Mouse (Mus musculus): ENCODE results near the gene Synpr.

The Synpr gene

GRCm38 (mm10) chr14:13354154-13354553 is 69.6 kb downstream of the Synpr start:
- peak; percentile 11 for DNase-seq (ENCODE audit: extremely low read depth, insufficient read length, low spot score)

DNA sequence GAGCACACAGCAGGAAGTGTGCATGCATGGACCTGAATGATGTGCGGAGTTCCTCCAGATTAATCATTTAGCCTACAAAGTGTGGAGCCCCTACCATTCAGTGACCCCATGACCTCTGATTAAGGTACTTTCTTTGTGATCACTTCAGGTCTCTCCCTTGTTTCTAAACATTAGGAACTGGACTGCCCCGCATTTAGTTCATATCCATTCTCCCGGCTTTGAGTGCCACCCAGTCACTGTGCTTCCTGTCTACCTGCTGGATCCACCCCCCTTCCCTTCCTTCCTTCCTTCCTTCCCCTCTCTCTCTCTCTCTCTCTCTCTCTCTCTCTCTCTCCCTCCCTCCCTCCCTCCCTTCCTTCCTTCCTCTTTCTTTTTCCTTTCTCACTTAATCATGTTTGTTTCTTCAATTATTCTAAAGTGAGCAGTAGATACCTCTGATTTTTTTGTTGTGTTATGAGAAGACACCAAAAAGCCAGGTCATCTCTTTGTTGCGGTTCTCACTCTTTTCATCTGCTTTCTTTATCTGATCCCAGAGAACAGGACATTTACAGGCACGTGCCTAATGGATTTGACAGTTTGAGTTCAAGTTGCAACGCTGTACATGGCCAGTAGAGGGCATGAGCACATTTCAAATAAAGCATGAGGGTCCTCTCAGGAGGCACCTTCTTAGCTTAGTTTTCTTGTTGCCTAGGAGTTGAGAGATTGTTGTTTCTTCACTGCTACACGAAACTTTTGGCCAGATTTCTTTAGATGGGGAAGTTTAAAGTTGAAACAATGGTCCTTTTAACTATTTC is 71.2 kb downstream of the Synpr start:
- peak; percentile 7 for DNase-seq (ENCODE audit: extremely low read depth, insufficient read length, low spot score)

DNA sequence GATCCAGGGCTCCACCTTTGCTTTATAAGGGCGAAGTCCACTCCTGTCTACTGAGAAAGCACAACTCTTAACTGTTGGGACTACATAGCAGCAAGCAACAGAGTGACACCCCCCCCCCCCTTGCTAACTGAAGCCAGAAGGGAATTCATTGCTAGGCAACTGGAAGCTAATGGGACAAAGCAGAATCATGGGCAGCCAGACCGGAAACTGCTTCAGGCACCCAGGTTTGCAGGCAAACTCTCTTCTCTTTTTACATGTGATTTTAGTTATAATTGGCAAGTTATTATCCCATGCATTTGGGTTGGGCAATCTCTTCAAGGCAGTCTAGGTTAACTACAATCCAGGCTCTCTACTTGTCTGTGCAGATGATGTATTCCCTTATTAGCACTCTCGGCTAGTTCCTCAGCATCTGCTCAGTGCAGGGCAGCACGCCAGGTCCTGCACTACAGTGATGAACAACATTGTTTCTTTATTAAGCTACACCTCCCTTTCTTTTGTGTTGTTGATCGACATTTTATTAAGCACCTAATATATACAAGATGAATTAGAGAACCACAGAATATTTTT is 72.6 kb downstream of the Synpr start:
- no peak for DNase-seq (ENCODE audit: extremely low read depth, insufficient read length, low spot score)

GRCm38 (mm10) chr14:13358037-13358436 is 73.5 kb downstream of the Synpr start:
- DNase-seq (ENCODE audit: extremely low read depth, insufficient read length, low spot score): peak; percentile 67

GRCm38 (mm10) chr14:13361184-13361583 is 76.6 kb downstream of the Synpr start:
- peak; percentile 54 for DNase-seq (ENCODE audit: extremely low read depth, insufficient read length, low spot score)

- no peak for DNase-seq (ENCODE audit: extremely low read depth, insufficient read length, low spot score)
These were observed 77.1 kb downstream of the Synpr start for GRCm38 (mm10) chr14:13361642-13362041.

GRCm38 (mm10) chr14:13368309-13368708 is 83.7 kb downstream of the Synpr start:
- DNase-seq (ENCODE audit: extremely low read depth, insufficient read length, low spot score): no peak

- DNase-seq (ENCODE audit: extremely low read depth, insufficient read length, low spot score): no peak
These were observed 104.5 kb downstream of the Synpr start for GRCm38 (mm10) chr14:13389081-13389480.

GRCm38 (mm10) chr14:13389954-13390353 is 105.4 kb downstream of the Synpr start:
- DNase-seq (ENCODE audit: extremely low read depth, insufficient read length, low spot score): no peak

DNA sequence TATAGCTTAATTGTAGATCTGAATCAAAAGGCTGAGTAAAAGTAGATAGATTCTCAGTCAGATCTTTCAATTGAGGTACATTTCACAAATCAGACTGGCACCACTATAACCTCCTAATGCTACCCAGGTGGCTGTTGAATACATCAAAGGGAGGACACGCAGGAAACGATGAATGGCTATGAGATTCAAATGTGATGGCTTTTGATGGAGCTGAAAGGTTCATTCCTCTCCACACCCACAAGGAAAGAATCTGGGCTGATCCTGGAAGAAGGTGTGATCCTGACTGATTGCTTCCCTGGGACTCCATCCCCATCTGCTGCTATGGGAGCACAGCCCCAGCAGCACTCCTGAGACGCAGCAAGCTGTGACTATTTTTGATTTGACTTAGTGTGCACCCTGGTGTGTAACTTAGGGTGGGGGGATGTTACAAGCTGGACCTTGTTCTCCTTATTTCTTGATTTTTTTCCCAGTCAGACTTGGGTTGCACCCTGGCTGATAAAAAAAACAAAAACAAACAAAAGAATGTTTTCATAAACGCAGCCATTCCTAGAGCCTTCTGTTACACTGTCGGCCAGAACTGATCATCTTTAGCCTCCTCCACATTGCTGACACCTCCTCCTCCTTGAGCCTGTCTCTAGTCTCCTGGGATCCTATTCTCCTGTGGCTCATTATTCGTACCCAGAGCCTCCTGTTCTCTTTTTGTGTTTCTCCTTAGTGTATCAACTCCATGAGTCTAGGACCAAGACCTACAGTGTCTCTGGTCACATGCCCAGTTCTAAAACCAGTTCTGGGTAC is 114.8 kb downstream of the Synpr start:
- no peak for DNase-seq (ENCODE audit: extremely low read depth, insufficient read length, low spot score)

GRCm38 (mm10) chr14:13411636-13412035 is 127.1 kb downstream of the Synpr start:
- DNase-seq (ENCODE audit: extremely low read depth, insufficient read length, low spot score): no peak

DNA sequence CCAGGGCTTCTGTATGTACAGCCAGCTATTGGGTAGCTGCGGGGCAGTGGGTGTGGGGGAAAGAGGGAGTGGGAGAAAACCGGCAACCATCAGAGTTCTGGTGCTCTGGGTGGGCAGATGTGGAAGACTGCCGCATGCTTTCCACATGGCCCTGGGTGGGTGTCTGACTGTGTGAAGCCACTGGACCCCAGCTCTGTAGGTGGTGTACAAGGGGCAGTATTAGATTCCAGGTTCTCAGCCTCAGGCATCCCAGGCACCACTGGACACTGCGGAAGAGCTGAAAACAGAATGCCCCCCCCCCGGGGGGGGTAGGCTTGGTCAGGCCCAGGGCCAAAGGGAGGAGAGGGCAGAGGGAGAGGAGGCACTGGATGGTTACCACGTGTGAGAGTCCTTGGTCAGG is 156.1 kb downstream of the Synpr start:
- no peak for DNase-seq (ENCODE audit: extremely low read depth, insufficient read length, low spot score)

DNA sequence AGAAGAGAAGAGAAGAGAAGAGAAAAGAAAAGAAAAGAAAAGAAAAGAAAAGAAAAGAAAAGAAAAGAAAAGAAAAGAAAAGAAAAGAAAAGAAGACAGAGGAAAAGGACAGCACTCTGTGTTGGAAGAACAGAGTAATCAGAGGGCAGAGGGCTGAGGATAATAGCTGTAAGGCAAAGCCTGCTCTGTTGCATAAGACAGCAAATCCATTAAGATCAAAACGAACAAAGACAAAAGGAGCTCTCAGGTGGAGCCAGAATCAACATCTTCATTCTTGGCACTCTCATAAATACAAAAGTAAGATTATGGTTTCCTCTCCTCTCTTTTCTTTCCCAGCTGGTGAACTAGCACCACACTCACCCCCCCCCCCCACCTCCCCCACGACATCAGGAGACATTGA is 160.3 kb downstream of the Synpr start:
- no peak for DNase-seq (ENCODE audit: extremely low read depth, insufficient read length, low spot score)

- no peak for DNase-seq (ENCODE audit: extremely low read depth, insufficient read length, low spot score)
These were observed 169.1 kb downstream of the Synpr start for GRCm38 (mm10) chr14:13453461-13454204.

DNA sequence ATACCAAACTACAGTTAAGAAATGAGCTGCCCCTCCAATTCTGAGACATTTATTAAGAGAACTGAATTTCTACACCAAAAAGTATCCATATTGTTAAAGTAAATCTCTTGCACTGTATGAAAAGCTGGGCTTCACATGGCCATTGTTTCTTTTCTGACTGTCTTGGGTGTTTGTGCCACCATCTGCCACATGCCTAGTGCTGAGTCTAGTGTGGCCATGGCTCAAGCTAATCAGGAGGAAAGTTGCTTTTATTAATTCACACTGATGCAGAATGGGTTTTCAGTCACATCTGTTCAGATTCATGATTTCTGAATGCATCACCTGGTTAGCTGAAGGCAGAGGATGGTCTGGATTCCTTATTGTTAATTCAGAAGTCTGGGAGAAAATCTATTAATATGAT is 170.4 kb downstream of the Synpr start:
- DNase-seq (ENCODE audit: extremely low read depth, insufficient read length, low spot score): no peak

DNA sequence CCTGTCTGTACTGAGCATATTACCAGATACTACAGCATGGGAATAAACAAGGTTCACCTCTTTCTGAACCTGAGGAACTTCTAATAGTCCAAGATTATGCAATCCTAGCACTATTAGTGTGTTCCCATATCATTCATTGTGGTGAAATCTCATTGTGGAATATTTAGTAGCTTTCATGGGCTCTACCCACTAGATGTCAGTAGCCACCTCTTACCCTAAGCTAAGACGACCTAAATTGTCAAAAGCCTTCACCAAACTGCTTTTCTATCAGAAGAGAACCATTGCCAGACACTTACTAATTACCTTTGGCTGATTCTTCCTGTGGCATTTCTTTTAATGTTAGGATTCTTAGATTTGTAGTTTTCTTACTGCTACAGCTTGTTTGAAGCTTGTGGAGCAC is 174.8 kb downstream of the Synpr start:
- DNase-seq (ENCODE audit: extremely low read depth, insufficient read length, low spot score): no peak

- DNase-seq (ENCODE audit: extremely low read depth, insufficient read length, low spot score): no peak
These were observed 184.6 kb downstream of the Synpr start for GRCm38 (mm10) chr14:13469211-13469610.

DNA sequence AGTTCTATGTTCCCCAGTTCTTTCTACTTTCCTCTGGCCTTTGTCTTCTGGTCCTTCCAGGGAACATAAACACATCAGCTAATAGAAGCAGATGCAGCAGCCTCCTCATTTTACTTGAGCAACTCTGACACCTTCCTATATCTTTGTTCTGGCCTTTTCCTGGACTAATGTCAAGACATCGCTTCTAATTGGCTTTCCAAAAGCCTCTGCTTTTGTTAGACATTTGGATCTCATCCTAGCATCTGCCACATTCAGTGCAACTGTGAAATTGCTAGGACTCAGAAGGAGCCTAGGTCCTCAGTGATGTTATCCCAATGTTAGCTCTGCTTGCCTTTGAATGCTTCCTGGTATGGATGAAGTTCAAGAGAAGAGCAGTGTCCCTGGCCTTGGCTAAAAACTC is 193.2 kb downstream of the Synpr start:
- DNase-seq (ENCODE audit: extremely low read depth, insufficient read length, low spot score): no peak

DNA sequence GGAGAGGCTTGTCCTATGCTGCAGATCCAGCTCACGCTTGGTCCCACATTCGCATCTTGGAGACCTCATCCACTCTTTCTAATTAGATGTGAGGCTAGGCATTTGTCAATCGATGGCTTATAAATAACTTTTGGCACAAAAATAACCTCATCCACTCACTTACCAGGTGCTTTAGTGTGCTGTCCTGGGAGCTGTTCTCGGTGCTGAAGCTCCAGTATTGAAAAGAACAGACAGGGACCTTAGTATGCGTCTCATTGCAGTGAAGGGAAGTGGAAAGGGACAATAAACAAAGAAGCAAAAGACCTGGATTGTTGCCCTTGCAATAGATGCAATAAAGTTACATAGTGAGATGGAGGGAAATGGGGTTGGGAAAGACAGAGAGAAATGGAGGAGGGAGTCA is 220.8 kb downstream of the Synpr start:
- no peak for DNase-seq (ENCODE audit: extremely low read depth, insufficient read length, low spot score)

DNA sequence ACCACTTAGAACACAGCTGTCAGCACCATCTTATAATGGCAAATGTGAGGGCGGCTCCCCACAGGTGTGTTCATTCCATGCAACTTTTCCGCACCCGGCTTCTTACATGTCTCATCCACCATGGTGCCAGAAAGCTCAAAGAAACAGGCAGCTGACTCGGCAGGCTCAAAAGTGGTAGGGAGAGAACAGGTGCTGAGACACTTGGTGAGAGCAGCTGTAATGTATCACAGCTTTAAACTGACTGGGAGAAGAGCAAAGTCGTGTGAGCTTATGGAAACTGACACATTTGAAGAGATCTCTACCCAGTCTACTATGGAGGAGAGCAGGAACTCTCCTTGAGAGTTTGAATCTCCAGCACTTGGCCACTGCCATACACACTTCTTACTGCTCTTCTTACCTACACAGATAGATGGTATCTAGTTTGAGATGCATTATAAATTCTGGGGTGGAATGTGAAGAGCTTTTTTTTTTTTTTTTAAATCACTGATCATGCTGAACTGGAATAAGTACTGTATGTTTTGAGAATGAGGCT is 234.1 kb downstream of the Synpr start:
- no peak for DNase-seq (ENCODE audit: extremely low read depth, insufficient read length, low spot score)
